Mouse (Mus musculus) MEL (cell line): ENCODE results near the gene Bahcc1. TPM values are rescaled to one million over a fixed set of nuclear protein-coding genes. Genes with fewer than 3 reads are reported as not detected.

Experiments used
- DNase-seq: peaks from one replicate; pipeline ENCODE4 v3.0.0; 2011; ENCODE audit warnings: low read depth, low spot score
- H3K27ac ChIP-seq: 2 replicates; pipeline ENCODE4 v1.5.1; 2012; ENCODE audit warnings: low read depth, mild to moderate bottlenecking, control low read depth, low read length, moderate library complexity; ENCODE audit not compliant: control insufficient read depth
- H3K27me3 ChIP-seq, 2 experiments: fragments of 150-350 bp in 1 of 2; sonication (generic) in 1 of 2; 2 replicates each; pipeline ENCODE4 v1.6.1; 2012; ENCODE audit warnings: low read length in 2 of 2, mild to moderate bottlenecking in 2 of 2, improper control_type of control experiment in 1 of 2, moderate library complexity in 1 of 2; ENCODE audit not compliant: insufficient read depth in 2 of 2, control insufficient read depth in 1 of 2
- H3K36me3 ChIP-seq, 2 experiments: 2 replicates each; pipeline ENCODE4 v1.6.1; 2012 to 2014; ENCODE audit warnings: low read length in 2 of 2, improper control_type of control experiment in 1 of 2, inconsistent platforms in 1 of 2, mild to moderate bottlenecking in 1 of 2; ENCODE audit not compliant: insufficient read depth in 2 of 2, control insufficient read depth in 1 of 2
- H3K4me1 ChIP-seq, 2 experiments: fragments of 150-350 bp in 1 of 2; sonication (generic) in 1 of 2; 2 replicates each; pipeline ENCODE4 v1.6.1; 2012; ENCODE audit warnings: low read length in 2 of 2, improper control_type of control experiment in 1 of 2, mild to moderate bottlenecking in 1 of 2; ENCODE audit not compliant: insufficient read depth in 2 of 2, control insufficient read depth in 1 of 2
- H3K4me3 ChIP-seq, 2 experiments: fragments of 150-350 bp in 1 of 2; sonication (generic) in 1 of 2; 2 replicates each; pipeline ENCODE4 v1.5.1; 2012; ENCODE audit warnings: low read depth in 2 of 2, low read length in 2 of 2, mild to moderate bottlenecking in 2 of 2, moderate library complexity in 2 of 2, control low read depth in 1 of 2, improper control_type of control experiment in 1 of 2; ENCODE audit not compliant: control insufficient read depth in 1 of 2, insufficient read depth in 1 of 2
- H3K79me2 ChIP-seq: 2 replicates; pipeline ENCODE4 v1.6.1; 2012; ENCODE audit warnings: mild to moderate bottlenecking, low read length, moderate library complexity; ENCODE audit not compliant: control insufficient read depth, poor library complexity, insufficient read depth
- H3K9ac ChIP-seq: 2 replicates; pipeline ENCODE4 v1.6.1; 2012; ENCODE audit warnings: low read depth, mild to moderate bottlenecking, control low read depth, low read length, moderate library complexity; ENCODE audit not compliant: control insufficient read depth, poor library complexity, severe bottlenecking
- H3K9me3 ChIP-seq: fragments of 150-350 bp; sonication (generic); replicated peaks from 2 replicates; pipeline ENCODE4 v1.6.1; 2012; ENCODE audit warnings: mild to moderate bottlenecking, low read length, improper control_type of control experiment, moderate library complexity; ENCODE audit not compliant: insufficient read depth
- CHD1 ChIP-seq: IDR thresholded peaks from 2 replicates; pipeline ENCODE4 v1.6.1; 2012; ENCODE audit warnings: low read depth, mild to moderate bottlenecking, inconsistent platforms, low read length, improper control_type of control experiment
- CHD2 ChIP-seq: IDR thresholded peaks from 2 replicates; pipeline ENCODE4 v1.6.1; 2011; ENCODE audit warnings: low read length, improper control_type of control experiment
- CTCF ChIP-seq, 3 experiments: IDR thresholded peaks in 2 of 3; conservative IDR thresholded peaks in 1 of 3; 2 replicates each; pipeline ENCODE4 v1.5.1; 2011 to 2012; ENCODE audit warnings: low read length in 3 of 3, low read depth in 2 of 3, mild to moderate bottlenecking in 2 of 3, improper control_type of control experiment in 1 of 3, inconsistent platforms in 1 of 3, mixed read lengths in 1 of 3, moderate library complexity in 1 of 3; ENCODE audit not compliant: control insufficient read depth in 1 of 3, insufficient read depth in 1 of 3, poor library complexity in 1 of 3, severe bottlenecking in 1 of 3
- E2F4 ChIP-seq: IDR thresholded peaks from 2 replicates; pipeline ENCODE4 v1.6.1; 2011; ENCODE audit warnings: low read depth, low read length, improper control_type of control experiment, borderline replicate concordance
- EP300 ChIP-seq, 2 experiments: IDR thresholded peaks; 2 replicates each; pipeline ENCODE4 v1.6.1; 2011; ENCODE audit warnings: improper control_type of control experiment in 2 of 2, low read length in 2 of 2, low read depth in 1 of 2, mild to moderate bottlenecking in 1 of 2
- GABPA ChIP-seq: IDR thresholded peaks from 2 replicates; pipeline ENCODE4 v1.6.1; 2012; ENCODE audit warnings: low read depth, mild to moderate bottlenecking, inconsistent platforms, low read length, improper control_type of control experiment, moderate library complexity
- GATA1 ChIP-seq: IDR thresholded peaks from 2 replicates; pipeline ENCODE4 v1.6.1; 2011; ENCODE audit warnings: low read depth, low read length, improper control_type of control experiment
- HCFC1 ChIP-seq: IDR thresholded peaks from 2 replicates; pipeline ENCODE4 v1.6.1; 2012; ENCODE audit warnings: low read depth, mild to moderate bottlenecking, inconsistent platforms, low read length, improper control_type of control experiment, moderate library complexity
- JUND ChIP-seq: IDR thresholded peaks from 2 replicates; pipeline ENCODE4 v1.6.1; 2011; ENCODE audit warnings: low read depth, mild to moderate bottlenecking, improper control_type of control experiment, low read length
- KAT2A ChIP-seq: conservative IDR thresholded peaks from 2 replicates; pipeline ENCODE4 v1.6.1; 2012; ENCODE audit warnings: low read depth, low read length, improper control_type of control experiment, inconsistent platforms
- MAZ ChIP-seq: IDR thresholded peaks from 2 replicates; pipeline ENCODE4 v1.6.1; 2012; ENCODE audit warnings: low read depth, mild to moderate bottlenecking, inconsistent platforms, low read length, improper control_type of control experiment
- MXI1 ChIP-seq: IDR thresholded peaks from 2 replicates; pipeline ENCODE4 v1.6.1; 2011; ENCODE audit warnings: mild to moderate bottlenecking, low read depth, low read length, improper control_type of control experiment
- NRF1 ChIP-seq: IDR thresholded peaks from 2 replicates; pipeline ENCODE4 v1.6.1; 2014; ENCODE audit warnings: low read depth, mild to moderate bottlenecking, inconsistent platforms, low read length, improper control_type of control experiment, moderate library complexity; ENCODE audit not compliant: poor library complexity, insufficient read depth, severe bottlenecking
- POLR2AphosphoS5 ChIP-seq: IDR thresholded peaks from 2 replicates; pipeline ENCODE4 v1.6.1; 2012; ENCODE audit warnings: low read depth, borderline replicate concordance, mild to moderate bottlenecking, inconsistent platforms, low read length, moderate library complexity, mixed read lengths
- RCOR1 ChIP-seq: IDR thresholded peaks from 2 replicates; pipeline ENCODE4 v1.6.1; 2012; ENCODE audit warnings: low read depth, mild to moderate bottlenecking, inconsistent platforms, low read length, improper control_type of control experiment
- TAL1 ChIP-seq: IDR thresholded peaks from 2 replicates; pipeline ENCODE4 v1.6.1; 2012; ENCODE audit warnings: mild to moderate bottlenecking, inconsistent platforms, low read length, moderate library complexity, mixed read lengths
- UBTF ChIP-seq: IDR thresholded peaks from 2 replicates; pipeline ENCODE4 v1.6.1; 2012; ENCODE audit warnings: low read depth, mild to moderate bottlenecking, inconsistent platforms, low read length, improper control_type of control experiment, moderate library complexity, borderline replicate concordance; ENCODE audit not compliant: insufficient read depth
- USF1 ChIP-seq: IDR thresholded peaks from 2 replicates; pipeline ENCODE4 v1.6.1; 2014; ENCODE audit warnings: low read depth, mild to moderate bottlenecking, inconsistent platforms, low read length, improper control_type of control experiment, moderate library complexity
- USF2 ChIP-seq, 2 experiments: IDR thresholded peaks; 2 replicates each; pipeline ENCODE4 v1.6.1; 2011 to 2012; ENCODE audit warnings: improper control_type of control experiment in 2 of 2, low read length in 2 of 2, borderline replicate concordance in 1 of 2, inconsistent platforms in 1 of 2, low read depth in 1 of 2, mild to moderate bottlenecking in 1 of 2; ENCODE audit not compliant: insufficient read depth in 1 of 2
- ZC3H11A ChIP-seq: IDR thresholded peaks from 2 replicates; pipeline ENCODE4 v1.6.1; 2012; ENCODE audit warnings: low read depth, mild to moderate bottlenecking, inconsistent platforms, low read length, improper control_type of control experiment
- ZMIZ1 ChIP-seq: IDR thresholded peaks from 2 replicates; pipeline ENCODE4 v1.6.1; 2012; ENCODE audit warnings: low read depth, mild to moderate bottlenecking, inconsistent platforms, low read length, improper control_type of control experiment, moderate library complexity
- polyA plus RNA-seq, 2 experiments: library from polyadenylated mRNA; stranded (reverse) in 1 of 2; unstranded in 1 of 2; fragments of >175 nt in 1 of 2; fragments of >200 nt in 1 of 2; gene quantifications; 2 replicates each; pipeline versions ENCODE4 v1.2.1 to v1.2.4; 2012; ENCODE audit warnings: low replicate concordance in 2 of 2, low read depth in 1 of 2; ENCODE audit not compliant: insufficient read length in 2 of 2, insufficient read depth in 1 of 2, missing spikeins in 1 of 2
- total RNA-seq: library from RNA; depleted of rRNA; stranded (reverse); fragments of 300-350 nt; gene quantifications from 2 replicates; pipeline ENCODE4 v1.2.3, GENCODE M21; 2012

Bahcc1 gene
- total and polyA plus RNA-seq, 3 experiments = 0.04 to 0.26 TPM; not detected in 1

DNA sequence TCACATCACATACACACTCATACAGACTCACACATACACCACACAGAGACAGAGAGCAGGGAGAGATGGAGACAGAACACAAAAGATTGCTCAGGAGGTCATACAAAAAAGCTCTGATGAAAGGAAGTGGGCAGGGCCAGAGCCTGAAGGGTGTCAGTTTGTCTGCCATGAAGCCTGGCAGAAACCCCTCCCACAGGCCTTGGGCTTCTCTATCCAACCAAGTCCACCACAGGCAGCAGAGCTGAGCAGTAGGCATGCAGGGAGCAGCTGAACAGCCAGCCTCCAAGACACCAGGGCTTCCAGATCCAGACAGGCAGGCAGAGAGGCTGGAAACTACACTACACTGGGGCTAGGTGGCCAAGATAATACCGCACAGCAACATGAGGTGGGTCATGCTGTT is 61.0 kb downstream of the Bahcc1 start:
- no peak overlapping the region for H3K9ac ChIP-seq
- DNase-seq = no peak
- H3K79me2 ChIP-seq = no peaks in the 10 kb centered on the region
- no peaks in the 10 kb centered on the region for H3K9me3 ChIP-seq
- no peaks in the 10 kb centered on the region for H3K36me3 ChIP-seq
- no peak for TF ChIP-seq JUND
- no peak for TF ChIP-seq UBTF
- TF ChIP-seq KAT2A = no peak
- no peak for TF ChIP-seq MAZ
- no peak for TF ChIP-seq ZC3H11A
- TF ChIP-seq USF2 (IDR thresholded peaks at IDR 0.05; ENCODE audit: borderline replicate concordance in 1 of 2, insufficient read depth in 1 of 2, low read depth in 1 of 2, low read length in 2 of 2) = no peak
- no peak for TF ChIP-seq USF1
- TF ChIP-seq NRF1 = no peak
- no peak for TF ChIP-seq CTCF (IDR thresholded peaks at IDR 0.05 in 2 of 3, conservative IDR thresholded peaks at IDR 0.05 in 1 of 3; ENCODE audit: control insufficient read depth in 1 of 3, insufficient read depth in 1 of 3, low read depth in 2 of 3, low read length in 3 of 3, poor library complexity in 1 of 3, severe bottlenecking in 1 of 3)
- TF ChIP-seq EP300 (IDR thresholded peaks at IDR 0.05; ENCODE audit: low read depth in 1 of 2, low read length in 2 of 2) = no peak
- no peak for TF ChIP-seq MXI1
- TF ChIP-seq GATA1 = no peak
- no peak for TF ChIP-seq TAL1
- TF ChIP-seq RCOR1 = no peak
- no peak for TF ChIP-seq GABPA
- TF ChIP-seq CHD1 = no peak
- no peak for TF ChIP-seq HCFC1
- no peak for TF ChIP-seq POLR2AphosphoS5
- TF ChIP-seq CHD2 = no peak
- TF ChIP-seq ZMIZ1 = no peak
- peaks cover 0 to 4% of the 10 kb centered on the region in 2 experiments; a peak in 3 of 4 replicates for H3K27me3 ChIP-seq
- H3K4me1 ChIP-seq = no peaks in the 10 kb centered on the region
- H3K27ac ChIP-seq = no peak overlapping the region
- H3K4me3 ChIP-seq = no peak overlapping the region

- TF ChIP-seq JUND = no peak
- no peak for TF ChIP-seq E2F4
- TF ChIP-seq NRF1 = no peak
- no peak overlapping the region for H3K4me3 ChIP-seq
- H3K9me3 ChIP-seq = no peaks in the 10 kb centered on the region
- no peaks in the 10 kb centered on the region for H3K4me1 ChIP-seq
- no peak for DNase-seq
- H3K79me2 ChIP-seq = no peaks in the 10 kb centered on the region
- peaks cover 0 to 4% of the 10 kb centered on the region in 2 experiments; a peak in 3 of 4 replicates for H3K27me3 ChIP-seq
- no peak overlapping the region for H3K27ac ChIP-seq
- no peak overlapping the region for H3K9ac ChIP-seq
- H3K36me3 ChIP-seq = no peaks in the 10 kb centered on the region
Measured at GRCm38 (mm10) chr11:120296305-120297144, 63.8 kb downstream of the Bahcc1 start.
